Mouse (Mus musculus) CH12.LX (cell line): Measurements from ENCODE around the gene Tcirg1. TPM values are rescaled to one million over a fixed set of nuclear protein-coding genes. Genes with fewer than 3 reads are reported as not detected.
A peak's percentile ranks its signal among the peaks of the same experiment; 100 is the strongest.

Experiments
- DNase-seq: peaks from one replicate; pipeline ENCODE4 v3.0.0-alpha.2; 2013; ENCODE audit errors: extremely low read depth
- H3K27ac ChIP-seq: 2 replicates; pipeline ENCODE4 v1.5.1; 2012; ENCODE audit warnings: low read depth, mild to moderate bottlenecking, control low read depth, moderate library complexity; ENCODE audit not compliant: insufficient read depth
- H3K27me3 ChIP-seq: replicated peaks from 2 replicates; pipeline ENCODE3; 2012; ENCODE audit warnings: inconsistent platforms
- H3K36me3 ChIP-seq, 2 experiments: replicated peaks in 1 of 2; 2 replicates each; pipeline versions ENCODE3 to v1.6.1; 2012; ENCODE audit warnings: inconsistent platforms in 1 of 2, low read length in 1 of 2, mild to moderate bottlenecking in 1 of 2, mixed read lengths in 1 of 2, moderate library complexity in 1 of 2; ENCODE audit not compliant: control insufficient read depth in 1 of 2, insufficient read depth in 1 of 2
- H3K4me1 ChIP-seq, 2 experiments: 2 replicates each; pipeline ENCODE4 v1.6.1; 2012; ENCODE audit warnings: inconsistent platforms in 1 of 2, moderate library complexity in 1 of 2; ENCODE audit not compliant: insufficient read depth in 2 of 2, control insufficient read depth in 1 of 2
- H3K4me2 ChIP-seq: 2 replicates; pipeline ENCODE4 v1.6.1; 2012; ENCODE audit warnings: low read depth, mild to moderate bottlenecking, control low read depth; ENCODE audit not compliant: poor library complexity, insufficient read depth, severe bottlenecking
- H3K4me3 ChIP-seq, 3 experiments: fragments of 150-350 bp in 1 of 3; sonication (generic) in 1 of 3; replicated peaks in 1 of 3; 2 replicates each; pipeline versions ENCODE3 to v1.5.1; 2011 to 2012; ENCODE audit warnings: low read depth in 2 of 3, low read length in 2 of 3, mild to moderate bottlenecking in 2 of 3, moderate library complexity in 2 of 3, control low read depth in 1 of 3, improper control_type of control experiment in 1 of 3, inconsistent platforms in 1 of 3, mixed read lengths in 1 of 3; ENCODE audit not compliant: poor library complexity in 1 of 3
- H3K79me2 ChIP-seq: replicated peaks from 2 replicates; pipeline ENCODE4 v1.6.1; 2012; ENCODE audit warnings: mild to moderate bottlenecking, moderate library complexity; ENCODE audit not compliant: control insufficient read depth, poor library complexity, insufficient read depth, severe bottlenecking; ENCODE audit errors: extremely low read depth
- H3K9ac ChIP-seq: 2 replicates; pipeline ENCODE4 v1.6.1; 2012; ENCODE audit warnings: low read depth, mild to moderate bottlenecking, control low read depth, moderate library complexity; ENCODE audit not compliant: insufficient read depth
- H3K9me3 ChIP-seq: replicated peaks from 2 replicates; pipeline ENCODE3; 2012; ENCODE audit warnings: low read length, inconsistent platforms, mixed read lengths
- CHD2 ChIP-seq: IDR thresholded peaks from 2 replicates; pipeline ENCODE4 v1.6.1; 2011; ENCODE audit warnings: low read length, improper control_type of control experiment
- E2F4 ChIP-seq: IDR thresholded peaks from 2 replicates; pipeline ENCODE4 v1.6.1; 2011; ENCODE audit warnings: low read depth, low read length, improper control_type of control experiment; ENCODE audit not compliant: insufficient replicate concordance
- GABPA ChIP-seq: IDR thresholded peaks from 2 replicates; pipeline ENCODE4 v1.6.1; 2012; ENCODE audit warnings: low read depth, low read length, improper control_type of control experiment, inconsistent platforms; ENCODE audit not compliant: insufficient replicate concordance
- HCFC1 ChIP-seq: IDR thresholded peaks from 2 replicates; pipeline ENCODE4 v1.6.1; 2012; ENCODE audit warnings: low read depth, mild to moderate bottlenecking, inconsistent platforms, low read length, improper control_type of control experiment
- IRF4 ChIP-seq: IDR thresholded peaks from 2 replicates; pipeline ENCODE4 v1.6.1; 2014; ENCODE audit warnings: low read depth, mild to moderate bottlenecking, inconsistent platforms, low read length, improper control_type of control experiment
- JUN ChIP-seq: IDR thresholded peaks from 2 replicates; pipeline ENCODE4 v1.6.1; 2011; ENCODE audit warnings: low read depth, mild to moderate bottlenecking, low read length, improper control_type of control experiment, moderate library complexity; ENCODE audit not compliant: insufficient read depth
- KAT2A ChIP-seq: IDR thresholded peaks from 2 replicates; pipeline ENCODE4 v1.6.1; 2012; ENCODE audit warnings: low read length, improper control_type of control experiment, inconsistent platforms; ENCODE audit not compliant: insufficient replicate concordance
- MAZ ChIP-seq: IDR thresholded peaks from 2 replicates; pipeline ENCODE4 v1.6.1; 2012; ENCODE audit warnings: low read depth, mild to moderate bottlenecking, inconsistent platforms, low read length, improper control_type of control experiment, moderate library complexity
- MEF2A ChIP-seq: IDR thresholded peaks from 2 replicates; pipeline ENCODE4 v1.6.1; 2014; ENCODE audit warnings: low read depth, mild to moderate bottlenecking, inconsistent platforms, low read length, improper control_type of control experiment, borderline replicate concordance
- MYC ChIP-seq: IDR thresholded peaks from 2 replicates; pipeline ENCODE4 v1.6.1; 2011; ENCODE audit warnings: low read depth, mild to moderate bottlenecking, improper control_type of control experiment, low read length
- PAX5 ChIP-seq: IDR thresholded peaks from 2 replicates; pipeline ENCODE4 v1.6.1; 2012; ENCODE audit warnings: low read length, inconsistent platforms, mixed read lengths
- POLR2AphosphoS2 ChIP-seq: IDR thresholded peaks from 2 replicates; pipeline ENCODE4 v1.6.1; 2011; ENCODE audit warnings: low read depth, low read length, improper control_type of control experiment
- SIN3A ChIP-seq: IDR thresholded peaks from 2 replicates; pipeline ENCODE4 v1.6.1; 2012; ENCODE audit warnings: low read length, improper control_type of control experiment, inconsistent platforms
- TCF12 ChIP-seq: IDR thresholded peaks from 2 replicates; pipeline ENCODE4 v1.6.1; 2014; ENCODE audit warnings: low read depth, mild to moderate bottlenecking, inconsistent platforms, low read length, improper control_type of control experiment
- USF1 ChIP-seq: IDR thresholded peaks from 2 replicates; pipeline ENCODE4 v1.6.1; 2014; ENCODE audit warnings: low read depth, mild to moderate bottlenecking, inconsistent platforms, low read length, improper control_type of control experiment
- USF2 ChIP-seq: conservative IDR thresholded peaks from 2 replicates; pipeline ENCODE4 v1.6.1; 2011; ENCODE audit warnings: low read depth, low read length, improper control_type of control experiment
- ZC3H11A ChIP-seq: IDR thresholded peaks from 2 replicates; pipeline ENCODE4 v1.6.1; 2012; ENCODE audit warnings: low read depth, mild to moderate bottlenecking, inconsistent platforms, low read length, improper control_type of control experiment
- ZKSCAN1 ChIP-seq: IDR thresholded peaks from 2 replicates; pipeline ENCODE4 v1.6.1; 2012; ENCODE audit warnings: low read depth, inconsistent platforms, low read length, improper control_type of control experiment, borderline replicate concordance
- dilution Hi-C: fragments of 300-500 bp; cut with MboI; formaldehyde crosslinking; loops from 2 replicates; pipeline ENCODE4 v1.14.3; 2020; ENCODE audit warnings: low sequenced_read_pairs; ENCODE audit not compliant: extremely low pct_unique_long_range_greater_than_20kb, extremely low pct_ligation_motif_present
- in situ Hi-C: fragments of 300-500 bp; cut with MboI; formaldehyde crosslinking; loops from 3 replicates; pipeline ENCODE4 v1.14.3; 2019; ENCODE audit warnings: low sequenced_read_pairs, low pct_ligation_motif_present, low pct_unique_long_range_greater_than_20kb, mixed read lengths
- polyA plus RNA-seq: library from polyadenylated mRNA; unstranded; fragments of >175 nt; gene quantifications from 2 replicates; pipeline ENCODE4 v1.2.1, GENCODE M21; 2012; ENCODE audit warnings: low read depth; ENCODE audit not compliant: insufficient read length
- total RNA-seq, 2 experiments: library from RNA; depleted of rRNA; stranded (reverse); fragments of 300-350 nt in 1 of 2; fragments of >200 nt in 1 of 2; gene quantifications; 2 replicates each; pipeline ENCODE4 v1.2.3; 2012 to 2014

The Tcirg1 gene
- total and polyA plus RNA-seq, 3 experiments: 46.6 to 62.8 (median 48.5) TPM

DNA sequence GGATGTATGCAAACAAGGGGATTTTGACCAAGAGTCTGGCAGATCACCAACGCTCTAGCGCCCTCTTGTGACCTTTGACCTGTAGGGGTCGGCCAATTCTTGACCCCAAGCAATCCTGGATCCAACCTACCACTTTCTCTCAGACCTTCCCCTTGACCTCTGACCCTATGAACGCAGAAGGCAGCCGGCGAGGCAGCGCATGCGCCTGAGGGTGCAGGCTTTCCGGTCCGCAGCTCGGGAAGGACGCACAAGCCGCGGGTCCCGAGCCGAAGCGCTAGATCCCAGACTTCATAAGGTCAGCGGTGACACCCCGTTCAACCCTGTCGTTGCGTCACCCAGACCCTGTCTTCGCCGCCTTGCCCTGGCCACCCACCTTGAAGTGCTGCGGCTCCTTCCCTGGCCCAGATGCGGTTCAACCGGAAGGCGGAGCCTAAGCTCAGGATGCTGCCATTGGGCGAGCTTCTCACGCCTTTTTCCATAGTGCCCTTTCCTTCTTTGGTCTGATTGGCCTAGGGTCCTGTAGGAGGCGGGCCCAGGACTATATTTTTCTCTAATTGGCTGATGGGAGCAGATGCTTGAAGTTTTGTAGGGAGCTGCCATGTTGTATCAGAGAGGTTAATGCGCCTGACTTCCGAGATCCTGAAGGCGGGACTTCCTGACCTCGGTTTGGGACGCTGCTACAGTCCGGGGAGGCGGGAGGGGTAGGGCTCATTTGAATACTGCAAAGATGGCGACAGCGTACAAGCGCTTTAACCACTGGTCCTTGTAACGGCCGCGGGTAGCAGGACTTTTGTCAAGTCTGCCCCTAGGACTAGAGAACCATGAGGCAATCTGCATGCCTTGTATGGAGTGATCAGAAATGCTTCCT lies 5.6 kb upstream of the Tcirg1 start, which contains the start of gene Ndufs8 (continued):
- TF ChIP-seq MAZ (peak; percentile 69; the same call in 1 of the 2 replicates), CHD2 (peak; percentile 95)

DNA sequence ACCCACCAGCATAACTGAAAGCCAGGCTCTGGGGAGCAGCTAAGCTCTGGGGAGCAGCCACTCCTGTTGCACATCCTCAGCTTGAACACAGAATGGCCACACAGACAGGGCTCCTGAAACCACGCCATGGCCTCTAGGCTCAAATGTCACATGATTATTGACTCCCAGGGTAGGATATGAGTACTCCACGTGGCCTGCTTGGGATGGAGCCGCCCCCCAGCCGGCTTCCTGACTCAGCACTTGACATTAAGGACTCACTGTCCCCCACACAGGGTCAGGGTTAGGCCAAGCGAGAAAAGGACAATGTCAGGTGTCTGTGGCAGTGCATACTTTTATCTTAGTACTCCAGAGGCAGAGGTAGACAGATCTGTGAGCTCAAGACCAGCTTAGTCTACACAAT lies 3.3 kb upstream of the Tcirg1 start:
- Histone ChIP-seq H3K9ac (no peak overlapping the region), H3K27ac (no peak overlapping the region), H3K27me3 (no peaks in the 10 kb centered on the region), H3K9me3 (no peaks in the 10 kb centered on the region), H3K36me3 (peaks cover 32 to 42% of the 10 kb centered on the region in 2 experiments), H3K79me2 (peaks cover 12% of the 10 kb centered on the region; the same call in 1 of the 2 replicates), H3K4me2 (no peak overlapping the region), H3K4me1 (peaks cover 17 to 44% of the 10 kb centered on the region in 2 experiments), H3K4me3 (no peak overlapping the region)
- in situ Hi-C loops (no loop called here), dilution Hi-C loops (no loop called here)
- TF ChIP-seq MAZ: no peak
- no peak for TF ChIP-seq HCFC1
- no peak for TF ChIP-seq KAT2A
- TF ChIP-seq IRF4: no peak
- TF ChIP-seq POLR2AphosphoS2: no peak
- no peak for TF ChIP-seq USF1
- no peak for TF ChIP-seq SIN3A
- TF ChIP-seq USF2: no peak
- no peak for TF ChIP-seq PAX5
- TF ChIP-seq JUN: no peak
- DNase-seq: no peak

DNA sequence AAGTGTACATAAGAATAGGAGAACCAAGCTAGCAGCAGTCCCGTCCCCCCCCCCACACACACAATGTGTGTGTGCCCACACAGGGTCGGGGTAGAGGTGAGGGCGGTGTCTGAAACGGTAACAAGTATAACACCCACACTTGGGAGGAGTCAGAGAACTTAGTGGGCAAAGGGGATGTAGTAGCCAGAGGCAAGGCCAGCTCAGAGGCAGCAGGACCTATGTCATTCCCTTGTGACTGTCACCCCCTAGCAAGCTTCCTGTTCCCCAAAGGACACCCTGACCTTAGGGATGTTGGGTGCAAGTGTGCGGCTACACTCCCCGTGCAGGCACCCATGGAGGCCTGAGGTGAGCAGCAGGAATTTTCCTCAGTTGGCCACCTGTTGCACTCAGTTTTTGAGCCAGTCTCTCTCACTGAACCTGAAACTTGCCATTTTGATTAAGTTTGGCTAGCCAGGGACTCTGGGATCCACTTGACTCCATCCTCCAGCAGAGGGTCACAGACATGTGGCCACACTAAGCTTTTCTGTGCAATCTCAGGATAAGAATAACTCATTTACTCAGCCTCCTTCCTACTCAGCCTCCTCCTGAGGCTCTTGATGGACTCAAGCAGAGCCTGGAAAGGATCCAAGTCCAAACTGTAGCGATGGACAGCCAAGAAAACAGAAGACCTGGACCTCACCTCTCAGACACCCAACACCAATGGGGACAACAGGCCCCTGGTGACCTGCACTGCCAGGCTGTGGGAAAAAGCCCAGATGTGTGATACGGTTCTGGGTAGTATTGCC lies 1.1 kb upstream of the Tcirg1 start:
- H3K9me3 ChIP-seq: no peaks in the 10 kb centered on the region
- in situ Hi-C loops: loop anchor here (5.0 kb wide), 1 partner anchor 34 kb away; no protein-coding TSS in a partner anchor
- no peaks in the 10 kb centered on the region for H3K27me3 ChIP-seq
- no peak overlapping the region for H3K4me3 ChIP-seq
- no peak overlapping the region for H3K27ac ChIP-seq
- no peak for DNase-seq
- H3K4me1 ChIP-seq: peaks cover 10 to 44% of the 10 kb centered on the region in 2 experiments; a peak in 3 of 4 replicates
- no peak overlapping the region for H3K4me2 ChIP-seq
- H3K79me2 ChIP-seq: peaks cover 7% of the 10 kb centered on the region
- dilution Hi-C loops: no loop called here
- H3K9ac ChIP-seq: no peak overlapping the region
- H3K36me3 ChIP-seq: peaks cover 45 to 59% of the 10 kb centered on the region in 2 experiments
- TF ChIP-seq TCF12: no peak
- TF ChIP-seq HCFC1: no peak
- no peak for TF ChIP-seq MEF2A
- no peak for TF ChIP-seq ZC3H11A
- TF ChIP-seq GABPA: no peak
- TF ChIP-seq ZKSCAN1: no peak
- TF ChIP-seq E2F4: no peak
- TF ChIP-seq IRF4: no peak
- no peak for TF ChIP-seq MYC
- no peak for TF ChIP-seq MAZ
